Mouse (Mus musculus): ENCODE data around the gene Tctex1d4. TPM values are rescaled to one million over a fixed set of nuclear protein-coding genes. Genes with fewer than 3 reads are reported as not detected.
A peak's percentile ranks its signal among the peaks of the same experiment; 100 is the strongest.

Tctex1d4 gene
- not detected in 2 replicates for polyA plus RNA-seq (2015; fragmentation: Nextera tagmentation; extraction: Ambion mirVana)

GRCm38 (mm10) chr4:117126675-117127290 lies at the start of gene Tctex1d4:
Gene Tctex1d4, plus strand, starts transcription at chr4:117126794.
- Histone ChIP-seq H3K4me2 (0 out of 2 replicates have a peak within 1 kb of the TSS, but pooled peaks have one; percentile 20), H3K36me3 (peaks cover 17% of the 10 kb centered on the region), H3K4me3 (no peak within 1 kb of the TSS), H3K9me3 (no peaks in the 10 kb centered on the region), H3K9ac (peak within 1 kb of the TSS; percentile 21; the same call in 1 of the 2 replicates), H3K4me1 (peaks cover 24% of the 10 kb centered on the region), H3K27me3 (replicated peaks) (peaks cover 13% of the 10 kb centered on the region), H3K27ac (replicated peaks) (peak within 1 kb of the TSS; percentile 91)
- ATAC-seq (ENCODE audit: extremely low read depth, insufficient number of reproducible peaks, low FRiP score, low TSS enrichment), result no peak
- WGBS, result 73% methylated on average over 9 of the region's 9 CpGs

- H3K27me3 ChIP-seq (replicated peaks), result no peaks in the 10 kb centered on the region
- no peak overlapping the region for H3K27ac ChIP-seq (replicated peaks)
- 77% methylated on average over 7 of the region's 7 CpGs for WGBS
- no peaks in the 10 kb centered on the region; the same call in 1 of the 2 replicates for H3K4me1 ChIP-seq
- no peak overlapping the region for H3K4me3 ChIP-seq
- no peak overlapping the region for H3K9ac ChIP-seq
- no peak overlapping the region for H3K4me2 ChIP-seq
- H3K9me3 ChIP-seq, result no peaks in the 10 kb centered on the region
- peaks cover 27% of the 10 kb centered on the region for H3K36me3 ChIP-seq
- no peak for ATAC-seq (ENCODE audit: extremely low read depth, insufficient number of reproducible peaks, low FRiP score, low TSS enrichment)
These were observed 38.5 kb upstream of the Tctex1d4 start for GRCm38 (mm10) chr4:117087948-117088640.

GRCm38 (mm10) chr4:117090586-117090985 lies 36.0 kb upstream of the Tctex1d4 start:
- no peaks in the 10 kb centered on the region for H3K9me3 ChIP-seq
- 66% methylated on average over 7 of the region's 7 CpGs for WGBS
- no peak overlapping the region for H3K27ac ChIP-seq (replicated peaks)
- H3K4me1 ChIP-seq, result peaks cover 3% of the 10 kb centered on the region; the same call in 1 of the 2 replicates
- no peak overlapping the region for H3K4me3 ChIP-seq
- H3K9ac ChIP-seq, result no peak overlapping the region
- no peaks in the 10 kb centered on the region for H3K27me3 ChIP-seq (replicated peaks)
- peaks cover 22% of the 10 kb centered on the region for H3K36me3 ChIP-seq
- no peak overlapping the region for H3K4me2 ChIP-seq
- no peak for ATAC-seq (ENCODE audit: extremely low read depth, insufficient number of reproducible peaks, low FRiP score, low TSS enrichment)

- H3K4me3 ChIP-seq, result no peak overlapping the region
- H3K4me1 ChIP-seq, result peaks cover 25% of the 10 kb centered on the region
- peaks cover 7% of the 10 kb centered on the region; the same call in 1 of the 2 replicates for H3K27me3 ChIP-seq (replicated peaks)
- H3K36me3 ChIP-seq, result no peaks in the 10 kb centered on the region
- H3K9ac ChIP-seq, result no peak overlapping the region
- no peak overlapping the region for H3K4me2 ChIP-seq
- no peaks in the 10 kb centered on the region for H3K9me3 ChIP-seq
- H3K27ac ChIP-seq (replicated peaks), result no peak overlapping the region
- ATAC-seq (ENCODE audit: extremely low read depth, insufficient number of reproducible peaks, low FRiP score, low TSS enrichment), result no peak
- WGBS, result 80% methylated on average over 3 of the region's 3 CpGs
These were observed 31.8 kb upstream of the Tctex1d4 start for GRCm38 (mm10) chr4:117094626-117095361.

GRCm38 (mm10) chr4:117095551-117096452 lies 30.8 kb upstream of the Tctex1d4 start, which contains the start of gene Ptch2:
Gene Ptch2, plus strand, starts transcription at chr4:117096075.
- peak within 1 kb of the TSS; percentile 90 for H3K4me2 ChIP-seq
- H3K9ac ChIP-seq, result peak within 1 kb of the TSS; percentile 78
- H3K4me1 ChIP-seq, result peaks cover 25% of the 10 kb centered on the region
- 2% methylated on average over 50 of the region's 50 CpGs for WGBS
- H3K27me3 ChIP-seq (replicated peaks), result peaks cover 7% of the 10 kb centered on the region; the same call in 1 of the 2 replicates
- no peaks in the 10 kb centered on the region for H3K36me3 ChIP-seq
- peak within 1 kb of the TSS; percentile 80 for H3K27ac ChIP-seq (replicated peaks)
- no peaks in the 10 kb centered on the region for H3K9me3 ChIP-seq
- H3K4me3 ChIP-seq, result peak within 1 kb of the TSS; percentile 61
- ATAC-seq (ENCODE audit: extremely low read depth, insufficient number of reproducible peaks, low FRiP score, low TSS enrichment), result 0 out of 2 replicates have a peak, but pooled peaks have one; percentile 31

GRCm38 (mm10) chr4:117096666-117097065 lies 29.9 kb upstream of the Tctex1d4 start:
- WGBS, result 18% methylated on average over 5 of the region's 5 CpGs
- Histone ChIP-seq H3K27me3 (replicated peaks) (peaks cover 7% of the 10 kb centered on the region; the same call in 1 of the 2 replicates), H3K4me1 (peaks cover 25% of the 10 kb centered on the region), H3K4me2 (peak overlapping the region; percentile 90), H3K27ac (replicated peaks) (peak overlapping the region; percentile 80), H3K36me3 (no peaks in the 10 kb centered on the region), H3K4me3 (peak overlapping the region; percentile 61), H3K9ac (peak overlapping the region; percentile 78), H3K9me3 (no peaks in the 10 kb centered on the region)
- no peak for ATAC-seq (ENCODE audit: extremely low read depth, insufficient number of reproducible peaks, low FRiP score, low TSS enrichment)

- H3K27ac ChIP-seq (replicated peaks), result peak overlapping the region; percentile 80; the same call in 1 of the 2 replicates
- no peak for ATAC-seq (ENCODE audit: extremely low read depth, insufficient number of reproducible peaks, low FRiP score, low TSS enrichment)
- 63% methylated on average over 8 of the region's 8 CpGs for WGBS
- no peaks in the 10 kb centered on the region for H3K36me3 ChIP-seq
- peaks cover 25% of the 10 kb centered on the region for H3K4me1 ChIP-seq
- H3K9me3 ChIP-seq, result no peaks in the 10 kb centered on the region
- H3K27me3 ChIP-seq (replicated peaks), result peaks cover 7% of the 10 kb centered on the region; the same call in 1 of the 2 replicates
- no peak overlapping the region for H3K9ac ChIP-seq
- peak overlapping the region; percentile 90 for H3K4me2 ChIP-seq
- H3K4me3 ChIP-seq, result peak overlapping the region; percentile 61; the same call in 1 of the 2 replicates
These were observed 28.4 kb upstream of the Tctex1d4 start for GRCm38 (mm10) chr4:117097969-117098763.

- peaks cover 7% of the 10 kb centered on the region; the same call in 1 of the 2 replicates for H3K27me3 ChIP-seq (replicated peaks)
- no peaks in the 10 kb centered on the region for H3K9me3 ChIP-seq
- no peak for ATAC-seq (ENCODE audit: extremely low read depth, insufficient number of reproducible peaks, low FRiP score, low TSS enrichment)
- H3K4me3 ChIP-seq, result no peak overlapping the region
- 60% methylated on average over 2 of the region's 2 CpGs for WGBS
- no peaks in the 10 kb centered on the region for H3K36me3 ChIP-seq
- peaks cover 25% of the 10 kb centered on the region for H3K4me1 ChIP-seq
- H3K4me2 ChIP-seq, result peak overlapping the region; percentile 90; the same call in 1 of the 2 replicates
- no peak overlapping the region for H3K27ac ChIP-seq (replicated peaks)
- no peak overlapping the region for H3K9ac ChIP-seq
These were observed 27.9 kb upstream of the Tctex1d4 start for GRCm38 (mm10) chr4:117098764-117099036.

GRCm38 (mm10) chr4:117100036-117100435 lies 26.6 kb upstream of the Tctex1d4 start:
- Histone ChIP-seq H3K9me3 (no peaks in the 10 kb centered on the region), H3K4me3 (no peak overlapping the region), H3K4me1 (peaks cover 25% of the 10 kb centered on the region), H3K27ac (replicated peaks) (no peak overlapping the region), H3K36me3 (no peaks in the 10 kb centered on the region), H3K4me2 (no peak overlapping the region), H3K9ac (no peak overlapping the region), H3K27me3 (replicated peaks) (peaks cover 7% of the 10 kb centered on the region; the same call in 1 of the 2 replicates)
- WGBS, result 77% methylated on average over 4 of the region's 4 CpGs
- no peak for ATAC-seq (ENCODE audit: extremely low read depth, insufficient number of reproducible peaks, low FRiP score, low TSS enrichment)

- peaks cover 4% of the 10 kb centered on the region; the same call in 1 of the 2 replicates for H3K27me3 ChIP-seq (replicated peaks)
- H3K4me3 ChIP-seq, result no peak overlapping the region
- H3K9ac ChIP-seq, result no peak overlapping the region
- H3K27ac ChIP-seq (replicated peaks), result no peak overlapping the region; the same call in 1 of the 2 replicates
- 0 out of 2 replicates have a peak overlapping the region, but pooled peaks have one; percentile 3 for H3K4me2 ChIP-seq
- no peaks in the 10 kb centered on the region for H3K9me3 ChIP-seq
- peaks cover 20% of the 10 kb centered on the region for H3K4me1 ChIP-seq
- no peak for ATAC-seq (ENCODE audit: extremely low read depth, insufficient number of reproducible peaks, low FRiP score, low TSS enrichment)
- no peaks in the 10 kb centered on the region for H3K36me3 ChIP-seq
- WGBS, result 43% methylated on average over 7 of the region's 7 CpGs
These were observed 25.4 kb upstream of the Tctex1d4 start for GRCm38 (mm10) chr4:117101218-117101617.

Data from heart, embryonic 13.5 days (tissue).